Mouse (Mus musculus) liver, embryonic 11.5 days (tissue): ENCODE results near the gene Tbxas1. TPM values are rescaled to one million over a fixed set of nuclear protein-coding genes. Genes with fewer than 3 reads are reported as not detected.
A peak's percentile ranks its signal among the peaks of the same experiment; 100 is the strongest.

Source experiments
- ATAC-seq: fragments of 200-750 bp; cut with Nextera tagmentation; replicated peaks from 2 replicates; pipeline ENCODE4 v1.8.0; 2017; ENCODE audit warnings: moderate number of reproducible peaks, mild to moderate bottlenecking, moderate TSS enrichment, moderate library complexity; ENCODE audit not compliant: low FRiP score
- DNase-seq: peaks from one replicate; pipeline ENCODE4 v3.0.0-alpha.2; 2017; ENCODE audit warnings: low spot score
- H3K27ac ChIP-seq: fragments of 300-500 bp; sonication (generic); 2 replicates; pipeline ENCODE4 v1.5.1; 2014; ENCODE audit warnings: mild to moderate bottlenecking, low read depth, low read length, control low read depth
- H3K27me3 ChIP-seq: fragments of 300-500 bp; sonication (generic); replicated peaks from 2 replicates; pipeline ENCODE4 v1.6.1; 2014; ENCODE audit warnings: low read length, mixed read lengths; ENCODE audit not compliant: control insufficient read depth, insufficient read depth
- H3K36me3 ChIP-seq: fragments of 300-500 bp; sonication (generic); 2 replicates; pipeline ENCODE4 v1.6.1; 2014; ENCODE audit warnings: mild to moderate bottlenecking, low read length, moderate library complexity, mixed read lengths; ENCODE audit not compliant: control insufficient read depth, insufficient read depth
- H3K4me1 ChIP-seq: fragments of 300-500 bp; sonication (generic); replicated peaks from 2 replicates; pipeline ENCODE4 v1.6.1; 2014; ENCODE audit warnings: low read length, mixed read lengths; ENCODE audit not compliant: control insufficient read depth, insufficient read depth
- H3K4me2 ChIP-seq: fragments of 300-500 bp; sonication (generic); 2 replicates; pipeline ENCODE4 v1.6.1; 2014; ENCODE audit warnings: mild to moderate bottlenecking, control low read depth, moderate library complexity
- H3K4me3 ChIP-seq: fragments of 300-500 bp; sonication (generic); 2 replicates; pipeline ENCODE4 v1.5.1; 2014; ENCODE audit warnings: low read depth, low read length, control low read depth
- H3K9ac ChIP-seq: fragments of 300-500 bp; sonication (generic); 2 replicates; pipeline ENCODE4 v1.6.1; 2014; ENCODE audit warnings: low read depth, low read length, control low read depth
- H3K9me3 ChIP-seq: fragments of 300-500 bp; sonication (generic); 2 replicates; pipeline ENCODE4 v1.6.1; 2016; ENCODE audit warnings: low read length, inconsistent platforms, mixed read lengths; ENCODE audit not compliant: control insufficient read depth
- WGBS: fragments of 180-500 bp; shearing (Covaris S2); extraction: QIAGEN DNeasy Blood & Tissue Kit; methylation state at CpG from one replicate; pipeline ENCODE4 v1.1.7; 2014; 5-methylcytosine and 5-hydroxymethylcytosine counted together
- polyA plus RNA-seq: library from polyadenylated mRNA; unstranded; fragments of >200 nt; fragmentation: Nextera tagmentation; extraction: Ambion mirVana; gene quantifications from 2 replicates; pipeline ENCODE4 v1.2.1, GENCODE M21; 2014

Gene Tbxas1
- polyA plus RNA-seq, 1 experiment from 2014 or later, result 12.0 TPM

DNA sequence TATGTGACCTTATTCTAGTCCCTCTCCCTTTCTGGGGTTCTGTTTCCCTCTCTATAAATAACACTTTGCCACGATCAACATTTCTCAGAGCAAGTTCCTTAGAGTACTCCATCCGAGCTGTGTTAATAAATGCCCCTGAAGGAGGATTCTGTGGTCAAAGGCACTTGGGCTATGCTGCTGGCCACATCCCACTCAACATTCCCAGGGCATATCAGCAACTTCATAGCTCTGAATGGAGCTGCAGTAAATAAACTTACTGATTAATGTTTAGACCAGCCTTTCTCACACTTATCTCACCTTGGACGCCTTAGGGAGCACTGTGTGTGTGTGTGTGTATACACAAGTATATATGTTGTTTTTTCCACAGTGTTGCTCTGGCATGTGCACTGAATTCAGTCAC is 42.2 kb downstream of the Tbxas1 start:
- no peak for DNase-seq
- Histone ChIP-seq H3K4me1 (peaks cover 80% of the 10 kb centered on the region), H3K36me3 (no peaks in the 10 kb centered on the region), H3K27ac (peak overlapping the region; percentile 41; the same call in 1 of the 2 replicates), H3K27me3 (0 out of 2 replicates have a peak, but pooled peaks cover 2% of the 10 kb centered on the region), H3K4me3 (no peak overlapping the region), H3K4me2 (no peak overlapping the region), H3K9me3 (no peaks in the 10 kb centered on the region), H3K9ac (peak overlapping the region; percentile 22; the same call in 1 of the 2 replicates)
- no peak for ATAC-seq
- WGBS, result 63% methylated on average over 3 of the region's 3 CpGs

DNA sequence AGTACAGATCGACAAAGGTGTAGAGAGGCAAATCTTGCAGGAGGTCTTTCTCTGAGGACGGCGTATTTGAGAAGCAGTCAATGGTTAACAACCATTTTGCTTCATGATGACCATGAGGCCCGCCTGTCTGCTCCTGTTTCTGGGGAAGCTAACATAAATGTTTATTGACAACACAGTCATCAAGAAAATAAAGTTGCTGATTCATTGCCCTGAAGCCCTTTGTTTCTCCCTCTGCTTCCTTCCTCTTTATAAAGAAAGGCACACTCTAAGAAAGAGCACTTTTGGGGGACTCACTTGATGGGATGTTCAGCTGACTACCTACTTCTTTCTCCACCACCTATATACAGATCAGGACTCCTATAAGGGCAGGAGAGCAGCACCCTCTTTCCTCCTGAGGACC is 43.5 kb downstream of the Tbxas1 start:
- Histone ChIP-seq H3K9ac (no peak overlapping the region), H3K4me2 (0 out of 2 replicates have a peak overlapping the region, but pooled peaks have one; percentile 10), H3K27ac (peak overlapping the region; percentile 60), H3K27me3 (0 out of 2 replicates have a peak, but pooled peaks cover 2% of the 10 kb centered on the region), H3K4me3 (no peak overlapping the region), H3K4me1 (peaks cover 78% of the 10 kb centered on the region), H3K36me3 (no peaks in the 10 kb centered on the region), H3K9me3 (no peaks in the 10 kb centered on the region)
- DNase-seq (no peak), ATAC-seq (no peak)
- 69% methylated on average over 4 of the region's 4 CpGs for WGBS

GRCm38 (mm10) chr6:38919135-38919740 is 44.0 kb downstream of the Tbxas1 start:
- peaks cover 78% of the 10 kb centered on the region for H3K4me1 ChIP-seq
- ATAC-seq, result no peak
- no peak overlapping the region; the same call in 1 of the 2 replicates for H3K9ac ChIP-seq
- H3K27ac ChIP-seq, result peak overlapping the region; percentile 50; the same call in 1 of the 2 replicates
- no peak for DNase-seq
- H3K4me3 ChIP-seq, result no peak overlapping the region
- H3K9me3 ChIP-seq, result no peaks in the 10 kb centered on the region
- no peaks in the 10 kb centered on the region for H3K36me3 ChIP-seq
- H3K27me3 ChIP-seq, result 0 out of 2 replicates have a peak, but pooled peaks cover 2% of the 10 kb centered on the region
- WGBS, result 73% methylated on average over 14 of the region's 14 CpGs
- H3K4me2 ChIP-seq, result 0 out of 2 replicates have a peak overlapping the region, but pooled peaks have one; percentile 5

- H3K9me3 ChIP-seq, result no peaks in the 10 kb centered on the region
- H3K27me3 ChIP-seq, result 0 out of 2 replicates have a peak, but pooled peaks cover 2% of the 10 kb centered on the region
- no peak overlapping the region for H3K4me3 ChIP-seq
- peaks cover 78% of the 10 kb centered on the region for H3K4me1 ChIP-seq
- H3K27ac ChIP-seq, result peak overlapping the region; percentile 98; the same call in 1 of the 2 replicates
- H3K36me3 ChIP-seq, result no peaks in the 10 kb centered on the region
- H3K4me2 ChIP-seq, result no peak overlapping the region
- ATAC-seq, result no peak
- 82% methylated on average over 6 of the region's 6 CpGs for WGBS
- no peak overlapping the region for H3K9ac ChIP-seq
- DNase-seq, result no peak
Measured at GRCm38 (mm10) chr6:38920141-38920540, 44.9 kb downstream of the Tbxas1 start.

DNA sequence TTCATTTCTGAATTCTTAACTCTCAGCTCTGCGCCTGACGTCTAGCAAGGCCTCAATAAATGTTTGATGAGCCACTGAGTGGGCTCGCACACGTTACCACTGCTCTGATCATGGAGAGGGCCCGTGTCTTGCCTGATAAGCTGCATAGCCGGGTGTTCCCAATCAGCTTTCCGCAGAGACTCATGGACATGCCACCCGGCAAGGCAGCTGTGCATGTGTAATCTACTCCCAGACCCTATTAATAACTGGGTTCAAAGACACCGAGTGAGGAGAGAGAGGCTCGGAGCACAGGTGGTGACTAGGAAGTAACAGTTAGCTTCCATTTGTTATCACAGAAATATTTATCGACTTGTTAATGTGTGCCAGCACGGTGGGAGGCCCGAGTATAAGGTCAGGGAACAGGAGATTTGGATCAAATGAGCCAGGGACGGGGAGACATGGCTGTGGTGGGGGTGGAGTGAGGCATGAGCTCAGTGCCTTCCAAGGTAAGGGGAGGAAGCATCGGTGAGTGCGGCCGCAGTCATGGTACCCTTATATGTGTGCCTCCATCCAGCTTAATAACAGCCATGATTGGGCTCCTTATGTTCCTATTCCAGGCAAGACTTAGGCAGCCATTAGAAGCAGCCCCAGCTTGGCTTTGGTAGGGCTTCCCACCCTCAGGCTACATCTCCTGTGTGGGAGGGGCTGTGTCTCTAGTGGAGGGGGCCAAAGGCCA is 46.0 kb downstream of the Tbxas1 start:
- peak overlapping the region; percentile 98 for H3K27ac ChIP-seq
- H3K9ac ChIP-seq, result peak overlapping the region; percentile 39
- no peaks in the 10 kb centered on the region for H3K27me3 ChIP-seq
- 55% methylated on average over 17 of the region's 17 CpGs for WGBS
- peak overlapping the region; percentile 47 for H3K4me2 ChIP-seq
- peak; percentile 43 for DNase-seq
- peaks cover 72% of the 10 kb centered on the region for H3K4me1 ChIP-seq
- no peaks in the 10 kb centered on the region for H3K9me3 ChIP-seq
- no peaks in the 10 kb centered on the region for H3K36me3 ChIP-seq
- ATAC-seq, result peak; percentile 68
- H3K4me3 ChIP-seq, result 0 out of 2 replicates have a peak overlapping the region, but pooled peaks have one; percentile 5

- H3K9ac ChIP-seq, result peak overlapping the region; percentile 39
- DNase-seq (no peak), ATAC-seq (peak; percentile 30)
- no peaks in the 10 kb centered on the region for H3K36me3 ChIP-seq
- peak overlapping the region; percentile 98 for H3K27ac ChIP-seq
- H3K27me3 ChIP-seq, result no peaks in the 10 kb centered on the region
- 0 out of 2 replicates have a peak overlapping the region, but pooled peaks have one; percentile 5 for H3K4me3 ChIP-seq
- no peaks in the 10 kb centered on the region for H3K9me3 ChIP-seq
- H3K4me1 ChIP-seq, result peaks cover 67% of the 10 kb centered on the region
- peak overlapping the region; percentile 47 for H3K4me2 ChIP-seq
- 67% methylated on average over 8 of the region's 8 CpGs for WGBS
Measured at GRCm38 (mm10) chr6:38921810-38922116, 46.6 kb downstream of the Tbxas1 start.

- Histone ChIP-seq H3K27ac (peak overlapping the region; percentile 98; the same call in 1 of the 2 replicates), H3K4me2 (no peak overlapping the region), H3K9me3 (no peaks in the 10 kb centered on the region), H3K27me3 (no peaks in the 10 kb centered on the region; the same call in 1 of the 2 replicates), H3K36me3 (no peaks in the 10 kb centered on the region), H3K9ac (no peak overlapping the region), H3K4me3 (no peak overlapping the region), H3K4me1 (peaks cover 62% of the 10 kb centered on the region)
- ATAC-seq, result no peak
- DNase-seq, result no peak
- WGBS, result 54% methylated on average over 2 of the region's 2 CpGs
Measured at GRCm38 (mm10) chr6:38922517-38922916, 47.3 kb downstream of the Tbxas1 start.

GRCm38 (mm10) chr6:38923450-38923849 is 48.2 kb downstream of the Tbxas1 start:
- no peaks in the 10 kb centered on the region for H3K36me3 ChIP-seq
- H3K4me3 ChIP-seq, result no peak overlapping the region
- H3K9me3 ChIP-seq, result no peaks in the 10 kb centered on the region
- H3K27me3 ChIP-seq, result no peaks in the 10 kb centered on the region; the same call in 1 of the 2 replicates
- DNase-seq, result no peak
- H3K4me2 ChIP-seq, result peak overlapping the region; percentile 51; the same call in 1 of the 2 replicates
- peak overlapping the region; percentile 98 for H3K27ac ChIP-seq
- no peak overlapping the region for H3K9ac ChIP-seq
- H3K4me1 ChIP-seq, result peaks cover 53% of the 10 kb centered on the region
- 58% methylated on average over 4 of the region's 4 CpGs for WGBS
- no peak for ATAC-seq
